Mouse (Mus musculus) ES-Bruce4 (cell line): Measurements from ENCODE around the gene Pam. TPM values are rescaled to one million over a fixed set of nuclear protein-coding genes. Genes with fewer than 3 reads are reported as not detected.

ENCODE experiments used
- H3K27ac ChIP-seq: 2 replicates; pipeline ENCODE4 v1.5.1; 2012; ENCODE audit warnings: low read length, inconsistent platforms; ENCODE audit not compliant: insufficient read depth
- H3K27me3 ChIP-seq: 2 replicates; pipeline ENCODE4 v1.6.1; 2012; ENCODE audit warnings: mild to moderate bottlenecking, low read length, inconsistent platforms; ENCODE audit not compliant: control insufficient read depth, poor library complexity, insufficient read depth, severe bottlenecking
- H3K36me3 ChIP-seq: 2 replicates; pipeline ENCODE4 v1.6.1; 2012; ENCODE audit warnings: inconsistent platforms, mild to moderate bottlenecking, low read length, moderate library complexity; ENCODE audit not compliant: control insufficient read depth, poor library complexity, insufficient read depth, severe bottlenecking
- H3K4me1 ChIP-seq: one replicate; pipeline ENCODE4 v1.8.1; 2011; ENCODE audit warnings: low read length; ENCODE audit not compliant: control insufficient read depth, insufficient read depth
- H3K4me3 ChIP-seq: 2 replicates; pipeline ENCODE4 v1.5.1; 2011; ENCODE audit warnings: low read depth, mild to moderate bottlenecking, low read length
- H3K9ac ChIP-seq: 2 replicates; pipeline ENCODE4 v1.6.1; 2012; ENCODE audit warnings: low read depth, mild to moderate bottlenecking, inconsistent platforms; ENCODE audit not compliant: poor library complexity, severe bottlenecking
- H3K9me3 ChIP-seq: replicated peaks from 2 replicates; pipeline ENCODE4 v1.6.1; 2012; ENCODE audit warnings: mild to moderate bottlenecking, low read length, inconsistent platforms; ENCODE audit not compliant: control insufficient read depth, poor library complexity, insufficient read depth, severe bottlenecking
- CTCF ChIP-seq: IDR thresholded peaks from one replicate; pipeline ENCODE4 v1.8.1; 2011; ENCODE audit warnings: low read depth, low read length
- EP300 ChIP-seq: IDR thresholded peaks from 2 replicates; pipeline ENCODE4 v1.6.1; 2011; ENCODE audit warnings: low read depth, low read length; ENCODE audit not compliant: insufficient read depth
- POLR2A ChIP-seq: IDR thresholded peaks from one replicate; pipeline ENCODE4 v1.8.1; 2011; ENCODE audit warnings: low read length; ENCODE audit not compliant: insufficient read depth
- polyA plus RNA-seq: library from polyadenylated mRNA; stranded (reverse); fragments of >200 nt; gene quantifications from 2 replicates; pipeline ENCODE4 v1.2.4, GENCODE M21; 2011; ENCODE audit warnings: low read depth; ENCODE audit not compliant: missing spikeins, insufficient read depth, insufficient read length

Pam gene
- polyA plus RNA-seq, 1 experiment = 17.8 TPM

DNA sequence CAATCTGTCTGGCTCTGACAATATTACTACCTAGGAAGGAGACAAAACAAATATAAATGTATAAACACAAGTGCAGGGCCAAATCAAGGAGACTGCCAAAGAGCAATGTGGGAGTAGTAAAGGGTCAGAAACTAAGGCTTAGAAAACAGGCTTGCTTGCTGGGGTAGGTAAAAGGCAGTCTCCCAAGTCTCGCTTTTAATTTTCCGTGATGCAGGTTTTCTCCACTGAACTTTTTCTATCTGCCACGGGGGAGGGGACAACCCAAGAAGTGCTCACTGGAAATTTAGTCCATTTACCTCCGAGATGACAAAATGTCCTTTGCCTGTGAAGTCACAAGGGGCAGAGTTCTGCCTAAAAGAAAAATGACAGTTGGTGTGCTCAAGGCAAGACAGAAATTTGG is 21.6 kb downstream of the Pam start:
- no peak overlapping the region for H3K27ac ChIP-seq
- TF ChIP-seq EP300 (no peak), POLR2A (no peak), CTCF (no peak)
- no peak overlapping the region for H3K9ac ChIP-seq
- no peaks in the 10 kb centered on the region for H3K27me3 ChIP-seq
- no peaks in the 10 kb centered on the region for H3K36me3 ChIP-seq
- no peaks in the 10 kb centered on the region for H3K4me1 ChIP-seq
- no peak overlapping the region for H3K4me3 ChIP-seq
- H3K9me3 ChIP-seq = no peaks in the 10 kb centered on the region

DNA sequence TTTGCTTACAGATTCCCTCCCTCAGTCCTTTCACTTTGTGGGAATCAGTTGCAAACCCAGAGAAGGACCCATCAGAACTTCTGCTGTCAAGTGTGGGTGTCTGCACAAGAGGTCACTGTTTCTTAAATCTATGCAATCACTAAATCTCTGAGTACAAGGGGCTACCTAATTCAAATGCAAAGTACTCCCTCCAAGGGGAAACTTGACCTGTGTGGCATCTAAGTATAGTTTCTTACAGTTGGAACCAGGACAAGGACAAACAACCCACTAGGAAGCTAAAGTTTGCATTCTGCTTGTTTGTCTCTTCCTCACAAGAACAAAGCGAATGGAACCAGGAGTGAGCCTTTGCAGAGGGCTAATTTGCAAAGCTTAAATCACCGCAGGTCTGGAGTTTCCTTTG is 22.3 kb downstream of the Pam start:
- Histone ChIP-seq H3K4me1 (no peaks in the 10 kb centered on the region), H3K9ac (no peak overlapping the region), H3K27ac (peak overlapping the region; percentile 41; the same call in 1 of the 2 replicates), H3K27me3 (no peaks in the 10 kb centered on the region), H3K36me3 (no peaks in the 10 kb centered on the region), H3K9me3 (no peaks in the 10 kb centered on the region), H3K4me3 (no peak overlapping the region)
- TF ChIP-seq CTCF = no peak
- no peak for TF ChIP-seq POLR2A
- no peak for TF ChIP-seq EP300

- Histone ChIP-seq H3K4me3 (no peak overlapping the region), H3K9me3 (no peaks in the 10 kb centered on the region), H3K9ac (no peak overlapping the region), H3K27me3 (no peaks in the 10 kb centered on the region), H3K4me1 (no peaks in the 10 kb centered on the region), H3K36me3 (no peaks in the 10 kb centered on the region), H3K27ac (no peak overlapping the region)
- TF ChIP-seq CTCF (peak; percentile 68), EP300 (no peak), POLR2A (no peak)
Observed at GRCm38 (mm10) chr1:98072045-98072444, 23.4 kb downstream of the Pam start.

DNA sequence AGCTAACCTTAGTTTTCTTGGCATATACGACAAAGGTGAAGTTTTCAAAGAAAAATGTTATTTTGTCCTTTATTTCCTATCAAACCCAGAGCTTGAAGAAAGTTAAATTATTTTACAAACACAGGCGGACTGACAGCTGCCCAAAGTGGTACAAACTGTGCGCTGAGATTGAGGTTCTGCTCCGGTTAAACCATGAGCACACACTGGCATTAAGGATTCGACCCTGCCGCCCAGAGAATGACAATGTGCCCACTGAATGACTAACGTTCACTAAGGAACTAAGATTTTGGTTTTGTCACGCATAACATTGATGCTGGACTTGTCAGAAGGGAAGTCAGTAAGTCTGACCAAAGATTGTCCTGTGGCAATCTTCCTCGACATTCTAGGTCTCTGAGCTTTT is 24.0 kb downstream of the Pam start:
- H3K27me3 ChIP-seq = no peaks in the 10 kb centered on the region
- H3K36me3 ChIP-seq = no peaks in the 10 kb centered on the region
- H3K4me1 ChIP-seq = no peaks in the 10 kb centered on the region
- TF ChIP-seq POLR2A (no peak), EP300 (no peak), CTCF (no peak)
- no peak overlapping the region for H3K9ac ChIP-seq
- H3K9me3 ChIP-seq = no peaks in the 10 kb centered on the region
- H3K4me3 ChIP-seq = no peak overlapping the region
- no peak overlapping the region for H3K27ac ChIP-seq

GRCm38 (mm10) chr1:98070743-98071325 is 24.6 kb downstream of the Pam start:
- Histone ChIP-seq H3K27ac (no peak overlapping the region), H3K9me3 (no peaks in the 10 kb centered on the region), H3K4me1 (no peaks in the 10 kb centered on the region), H3K36me3 (no peaks in the 10 kb centered on the region), H3K9ac (no peak overlapping the region), H3K4me3 (no peak overlapping the region), H3K27me3 (no peaks in the 10 kb centered on the region)
- TF ChIP-seq POLR2A = no peak
- TF ChIP-seq CTCF = no peak
- TF ChIP-seq EP300 = no peak

- no peaks in the 10 kb centered on the region for H3K36me3 ChIP-seq
- no peak overlapping the region for H3K4me3 ChIP-seq
- H3K9ac ChIP-seq = no peak overlapping the region
- H3K4me1 ChIP-seq = no peaks in the 10 kb centered on the region
- H3K9me3 ChIP-seq = no peaks in the 10 kb centered on the region
- H3K27me3 ChIP-seq = no peaks in the 10 kb centered on the region
- H3K27ac ChIP-seq = no peak overlapping the region
- TF ChIP-seq POLR2A = no peak
- TF ChIP-seq EP300 = no peak
- no peak for TF ChIP-seq CTCF
Observed at GRCm38 (mm10) chr1:98068177-98068576, 27.3 kb downstream of the Pam start.
